Mouse (Mus musculus) adrenal gland, postnatal 4 days (tissue): ENCODE results near the gene Lsmem1. TPM values are rescaled to one million over a fixed set of nuclear protein-coding genes. Genes with fewer than 3 reads are reported as not detected.
"Not testable (repeated sequence)": the region's sequence is repeated elsewhere in the genome, so short reads cannot be mapped to it uniquely, and the experiment has no call there.

ENCODE experiments used
- DNase-seq, 2 experiments: peaks; one replicate each; pipeline ENCODE4 v3.0.0; 2021 to 2022; ENCODE audit warnings: low spot score in 2 of 2, mixed read lengths in 2 of 2
- total RNA-seq, 2 experiments: library from RNA; stranded (reverse); gene quantifications; 2 replicates each; pipeline ENCODE4 v1.2.3; 2021

Lsmem1 gene
- total RNA-seq, 2 experiments from 2014 or later = 0.53 to 1.0 TPM

DNA sequence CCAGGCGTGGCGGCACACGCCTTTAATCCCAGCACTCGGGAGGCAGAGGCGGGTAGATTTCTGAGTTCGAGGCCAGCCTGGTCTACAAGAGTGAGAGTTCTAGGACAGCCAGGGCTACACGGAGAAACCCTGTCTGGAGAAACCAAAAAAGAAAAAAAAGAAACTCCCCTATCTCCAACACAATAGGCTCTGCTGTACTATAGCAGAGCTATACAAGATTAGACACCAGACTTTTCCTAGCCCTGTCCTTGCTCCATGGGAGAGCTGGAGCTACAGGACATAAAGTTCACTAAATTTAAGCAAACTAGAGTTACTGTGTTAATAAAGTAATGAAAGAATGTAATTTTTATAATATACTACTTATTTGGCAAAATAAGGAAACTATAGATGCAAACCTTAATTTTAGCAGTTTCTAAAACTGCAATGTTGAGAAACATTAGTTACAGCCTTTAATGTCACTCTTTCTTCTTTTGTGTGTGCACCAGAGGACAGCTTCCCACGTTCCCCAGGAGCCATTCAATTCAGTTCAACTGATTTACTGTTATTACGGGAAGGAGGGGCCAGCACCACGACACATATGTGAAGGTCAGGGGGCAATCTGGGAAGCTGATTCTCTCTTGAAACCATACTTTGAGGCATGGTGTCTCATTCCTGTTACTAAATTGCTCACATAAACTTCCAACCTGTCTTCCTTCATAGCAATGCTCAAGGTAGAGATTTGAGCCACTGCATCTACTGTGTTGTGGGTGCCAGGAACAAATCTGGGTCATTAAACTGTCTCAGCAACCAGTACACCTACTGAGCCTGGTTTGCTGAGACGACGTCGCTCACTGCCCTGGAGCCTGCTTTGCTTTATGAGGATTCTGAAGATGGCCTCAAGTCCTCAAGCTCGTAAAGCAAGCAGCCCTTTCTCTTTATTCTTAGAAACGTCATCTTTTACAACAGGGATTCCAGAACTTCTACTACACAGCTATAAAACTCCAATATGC, 15.9 kb upstream of the Lsmem1 start:
- no peak for DNase-seq

DNA sequence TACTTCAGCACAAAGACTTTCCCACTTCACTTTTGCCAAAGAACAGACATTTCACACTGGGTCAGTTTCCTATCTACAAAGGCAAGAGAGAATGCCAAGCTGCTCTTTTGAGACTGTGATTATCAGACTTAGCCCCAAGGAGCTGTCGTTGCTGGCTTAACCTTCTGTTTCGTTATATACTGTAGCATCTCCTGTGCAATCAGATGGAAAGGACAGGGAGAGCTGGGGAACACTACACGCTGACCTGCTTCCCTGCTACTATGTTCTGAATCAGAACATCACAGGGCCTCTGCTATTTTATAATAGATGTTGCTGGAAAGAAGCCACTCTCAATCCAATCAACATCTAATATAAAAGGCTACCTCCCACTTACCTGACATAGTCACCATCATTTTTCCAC, 9.8 kb upstream of the Lsmem1 start:
- DNase-seq = no peak

DNA sequence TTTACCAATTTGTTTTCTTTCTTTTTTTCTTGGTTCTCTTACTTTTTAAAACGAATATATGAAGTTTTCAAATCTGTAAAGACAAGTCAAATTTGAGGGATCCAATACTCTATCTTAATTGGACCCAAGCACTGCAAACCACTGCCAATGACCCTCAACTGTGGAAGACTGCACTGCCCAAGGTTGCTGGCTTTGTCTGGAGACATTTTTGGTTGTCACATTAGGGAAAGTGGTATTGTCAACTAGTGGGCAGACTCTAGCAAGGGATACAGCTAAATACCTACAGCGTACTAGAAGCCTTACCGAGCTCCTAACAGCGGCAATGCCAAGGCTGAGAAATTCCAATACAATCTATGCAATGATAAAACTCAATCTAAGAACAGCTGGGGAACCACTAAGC, 8.6 kb upstream of the Lsmem1 start:
- DNase-seq = no peak

DNA sequence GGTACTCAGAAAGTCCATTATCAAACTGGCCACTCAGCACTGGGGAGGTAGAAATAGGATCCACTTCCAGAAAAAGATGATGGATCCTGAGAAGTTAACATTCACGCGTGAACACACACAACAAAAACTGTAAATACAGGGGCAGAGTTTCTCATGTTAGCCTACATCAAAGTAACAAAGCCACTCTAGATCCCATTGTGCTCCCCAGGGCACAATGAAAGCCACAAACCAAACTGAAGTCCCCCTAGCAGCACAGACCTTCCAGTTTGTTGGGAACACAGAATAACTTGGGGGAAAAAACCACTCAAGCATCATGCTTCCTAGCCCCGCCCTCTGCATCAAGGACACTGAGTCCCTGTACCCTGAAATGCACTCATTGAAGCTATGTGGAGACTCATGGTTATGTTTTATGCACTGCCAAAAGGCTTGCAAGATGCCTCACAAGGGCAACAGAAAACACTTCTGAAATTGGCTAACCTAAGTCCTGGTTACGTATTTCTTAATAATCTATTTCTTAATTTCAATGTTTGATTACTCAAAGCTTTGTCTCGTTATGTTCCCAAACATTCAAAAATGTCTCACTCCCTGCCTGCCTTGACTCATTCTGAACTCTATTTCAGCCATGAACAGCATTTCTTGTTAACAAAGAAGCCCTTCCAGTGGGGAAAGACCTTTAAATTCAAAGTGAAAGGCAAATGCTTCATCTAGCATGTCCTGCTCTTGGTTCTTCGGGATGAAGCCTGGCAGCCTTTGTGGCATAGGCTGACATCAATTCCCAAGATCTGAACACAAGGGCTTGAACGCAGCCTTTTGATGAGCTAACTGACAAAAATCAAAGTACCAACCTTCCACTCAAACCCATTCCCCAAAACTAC, 3.1 kb upstream of the Lsmem1 start:
- DNase-seq = no peak

DNA sequence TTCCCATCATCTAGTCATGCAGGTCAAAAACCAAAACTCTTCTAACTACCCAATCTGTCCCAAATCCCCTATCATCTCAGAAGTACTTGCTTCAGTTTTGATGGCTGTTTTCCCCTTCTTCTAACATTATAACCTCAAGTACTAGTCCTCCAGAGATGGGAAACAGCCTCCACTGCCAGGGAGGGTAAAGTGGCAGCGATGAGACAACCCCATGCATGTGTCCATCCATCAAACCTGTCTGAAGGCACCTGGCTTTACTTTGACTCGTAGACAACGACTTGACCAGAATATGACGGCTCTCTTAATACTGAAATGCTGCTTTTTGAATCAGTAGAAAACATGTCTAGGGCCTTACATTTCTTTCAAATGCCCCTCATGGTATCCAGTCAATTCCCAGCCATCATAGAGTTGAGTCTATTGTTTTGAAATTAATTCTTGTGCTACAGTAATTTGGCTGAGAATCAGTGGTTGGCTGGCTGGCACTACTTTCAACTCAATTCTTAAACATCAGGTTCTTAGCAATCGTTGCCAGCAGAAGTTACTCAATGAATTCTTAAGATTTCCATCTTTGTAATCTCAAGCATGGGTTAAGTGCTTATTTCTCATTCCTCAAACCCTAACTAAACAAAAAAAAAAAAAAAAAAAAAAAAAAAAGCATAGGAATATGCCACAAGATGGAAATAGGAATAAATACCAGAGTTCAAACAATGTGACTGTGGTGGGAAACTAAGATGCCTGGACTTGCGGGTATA, 1.4 kb upstream of the Lsmem1 start:
- no peak for DNase-seq

DNA sequence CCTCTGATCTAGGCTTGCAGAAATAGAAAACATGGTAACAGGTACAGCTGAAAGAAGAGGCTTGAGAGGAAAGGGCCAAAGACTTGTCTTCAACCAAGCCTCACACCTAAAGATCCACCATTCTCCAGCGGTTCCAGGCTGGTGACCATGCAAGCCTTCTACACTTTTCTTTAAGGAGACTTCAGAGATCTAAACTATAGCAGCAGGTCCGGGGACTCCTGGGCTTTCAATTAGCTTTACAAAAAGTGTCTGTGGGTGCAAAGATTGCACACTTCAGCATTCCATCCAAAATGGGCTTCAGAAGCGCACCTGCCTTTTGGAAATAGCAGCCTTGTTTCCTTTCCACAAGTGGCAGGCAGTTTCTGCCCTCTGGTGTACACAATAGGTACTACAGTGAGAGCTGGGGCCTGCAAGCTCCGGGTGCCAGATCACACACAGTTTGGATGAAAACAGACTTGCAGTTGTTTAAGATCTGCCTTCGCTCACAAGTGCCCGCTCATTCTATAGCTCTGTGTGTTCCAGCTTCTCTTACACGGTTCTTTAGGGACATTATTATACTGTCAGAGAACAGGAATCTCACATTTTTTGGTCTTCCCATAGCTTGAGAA, 609 bp upstream of the Lsmem1 start:
- peak in 1 of 2 experiments; percentile 30 for DNase-seq

DNA sequence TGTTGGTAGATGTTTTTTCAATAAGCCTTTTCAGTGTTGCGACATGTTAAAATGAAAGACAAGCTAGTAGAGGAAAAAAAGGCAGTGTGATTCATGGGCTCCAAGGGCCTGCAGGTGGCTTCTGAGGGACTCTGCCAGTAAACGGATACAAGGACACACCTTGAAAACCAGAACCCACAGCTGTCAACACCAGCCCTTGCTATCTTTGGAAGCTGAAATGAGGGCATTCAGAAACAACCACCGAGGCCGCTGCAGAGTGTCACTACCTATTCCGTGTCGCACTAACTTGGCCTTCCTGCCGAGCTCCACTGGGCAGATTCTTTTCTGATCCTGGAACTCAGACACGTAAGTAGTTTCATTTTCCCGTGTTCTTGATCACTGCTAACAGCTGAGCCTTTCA, 863 bp downstream of the Lsmem1 start:
- no peak for DNase-seq

DNA sequence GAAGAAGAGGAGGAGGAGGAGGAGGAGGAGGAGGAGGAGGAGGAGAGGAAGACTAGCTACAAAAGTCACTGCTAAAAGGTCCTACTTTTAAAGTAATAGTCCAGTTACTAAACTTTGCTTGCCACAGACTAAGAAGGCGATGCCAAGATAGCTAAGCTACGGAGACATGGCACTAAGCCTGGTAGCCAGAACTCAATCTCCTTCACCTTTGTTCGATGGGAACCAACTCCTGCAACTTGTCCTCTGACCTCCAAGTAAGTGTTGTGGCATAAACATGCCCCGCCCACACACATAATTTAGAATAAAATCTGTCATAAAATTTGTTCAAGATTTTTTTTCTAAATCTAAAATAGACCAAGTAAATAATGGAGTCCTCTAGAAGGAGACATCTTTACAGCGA, 1.3 kb downstream of the Lsmem1 start:
- no peak for DNase-seq

DNA sequence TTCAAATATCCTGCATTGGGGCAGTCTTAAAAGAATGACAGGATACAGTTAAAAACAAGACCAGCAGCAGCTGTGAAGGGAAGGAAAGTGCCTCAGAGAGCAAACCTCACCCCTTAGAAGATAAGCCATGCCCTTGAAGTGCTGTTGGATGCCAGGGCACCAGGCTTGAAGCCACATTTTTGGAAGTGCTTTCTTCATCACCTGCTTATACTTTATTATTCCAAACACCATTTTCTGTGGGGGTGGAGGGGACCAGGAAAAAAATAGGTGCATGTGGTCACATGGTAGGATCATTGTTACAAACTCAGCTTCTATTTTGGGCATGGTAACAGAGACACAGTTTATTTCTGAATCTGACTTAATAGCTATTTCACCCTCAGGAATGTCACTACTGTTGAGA, 1.8 kb downstream of the Lsmem1 start:
- DNase-seq = no peak

DNA sequence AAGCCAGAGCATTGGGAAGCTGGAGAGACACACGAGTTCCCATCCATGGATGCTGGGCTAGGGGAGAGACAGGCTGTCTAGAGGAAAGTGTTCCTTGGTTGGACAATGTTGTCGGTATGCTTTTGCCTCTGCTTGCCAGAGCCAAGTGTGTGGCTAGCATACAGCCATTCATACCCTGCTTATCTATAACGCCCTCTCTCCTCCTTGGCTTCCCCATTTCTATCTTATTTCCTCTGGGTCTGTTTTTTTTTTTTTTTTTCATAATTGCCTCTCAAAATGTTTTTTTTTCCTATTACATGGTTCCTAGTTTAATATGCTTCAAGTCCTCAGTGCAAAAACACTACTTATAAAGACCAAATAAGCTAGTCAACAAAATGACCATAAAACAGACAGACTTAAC, 13.8 kb downstream of the Lsmem1 start:
- no peak for DNase-seq

DNA sequence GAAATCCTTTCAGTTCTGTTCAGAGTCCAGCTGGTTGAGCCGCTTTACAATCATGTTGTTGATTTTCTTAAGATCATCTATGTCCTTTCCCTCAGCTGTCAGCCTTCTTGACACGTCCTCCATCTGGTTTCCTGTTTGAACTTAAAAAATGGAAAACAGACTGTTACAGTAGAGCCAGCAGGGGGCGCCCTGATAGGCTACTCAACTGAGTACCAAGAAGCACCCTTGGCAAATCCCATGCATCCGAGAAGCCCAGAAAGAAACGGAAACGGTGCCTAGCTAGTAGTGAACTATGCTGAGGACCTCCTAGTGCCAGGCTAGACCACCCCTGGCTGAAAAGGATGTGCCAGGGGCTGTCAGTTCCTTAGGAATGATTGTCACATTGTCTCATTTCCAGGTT, 22.2 kb downstream of the Lsmem1 start:
- no peak for DNase-seq

DNA sequence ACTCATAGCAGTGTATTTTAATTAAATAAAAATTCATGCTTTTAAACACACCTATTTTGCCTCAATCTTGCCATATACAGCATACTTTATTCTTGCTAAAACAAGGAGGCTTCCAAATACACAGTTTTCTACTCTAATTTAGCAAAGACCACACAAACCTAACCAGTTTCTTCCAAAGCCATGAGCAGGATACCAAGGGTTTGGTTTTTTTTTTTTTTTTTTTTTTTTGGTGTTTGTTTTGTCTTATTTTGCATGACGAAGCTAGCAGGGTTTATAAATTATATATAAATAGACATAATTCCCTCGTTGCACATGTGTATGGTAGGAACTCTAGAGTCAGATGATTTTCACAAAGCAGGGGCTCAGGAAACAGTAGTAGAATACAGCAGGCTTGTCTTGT, 23.1 kb downstream of the Lsmem1 start:
- no peak for DNase-seq

DNA sequence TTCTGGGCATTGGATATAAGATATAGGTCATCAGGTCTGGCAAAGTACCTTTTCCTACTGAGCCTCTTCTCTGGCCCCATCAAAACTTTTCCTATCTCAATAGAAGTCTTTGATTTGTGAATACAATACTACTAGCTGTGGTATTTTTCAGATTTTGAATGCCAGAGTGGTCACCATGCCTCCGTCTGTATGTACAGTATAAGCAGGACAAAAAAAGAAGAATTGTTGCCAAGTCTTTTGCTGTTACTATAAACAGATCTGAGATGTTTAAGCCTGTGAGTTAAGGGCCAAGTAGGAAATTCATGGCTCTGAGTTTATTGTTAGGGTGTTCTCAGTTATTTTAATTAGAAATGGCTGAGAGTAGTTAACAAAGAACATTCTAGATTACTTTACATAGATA, 24.1 kb downstream of the Lsmem1 start:
- not testable (repeated sequence) for DNase-seq

DNA sequence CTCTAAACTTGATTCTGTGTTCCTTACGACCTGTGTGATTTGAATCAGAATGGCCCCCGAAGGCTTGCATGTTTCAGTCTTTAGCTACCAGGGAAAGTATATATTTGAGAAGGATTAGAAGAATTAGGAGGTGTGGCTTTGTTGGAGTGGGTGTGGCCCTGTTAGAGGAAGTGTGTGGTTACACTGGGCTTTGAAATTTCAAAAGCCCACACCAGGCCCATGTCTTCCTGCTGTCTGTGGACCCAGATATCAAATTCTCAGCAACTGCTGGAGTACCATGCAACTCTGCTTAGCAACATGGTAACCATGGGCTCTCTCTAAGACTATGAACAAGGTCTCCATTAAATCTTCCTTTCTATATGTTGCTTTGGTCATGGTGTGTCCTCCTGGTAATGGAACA, 27.7 kb downstream of the Lsmem1 start:
- no peak for DNase-seq

DNA sequence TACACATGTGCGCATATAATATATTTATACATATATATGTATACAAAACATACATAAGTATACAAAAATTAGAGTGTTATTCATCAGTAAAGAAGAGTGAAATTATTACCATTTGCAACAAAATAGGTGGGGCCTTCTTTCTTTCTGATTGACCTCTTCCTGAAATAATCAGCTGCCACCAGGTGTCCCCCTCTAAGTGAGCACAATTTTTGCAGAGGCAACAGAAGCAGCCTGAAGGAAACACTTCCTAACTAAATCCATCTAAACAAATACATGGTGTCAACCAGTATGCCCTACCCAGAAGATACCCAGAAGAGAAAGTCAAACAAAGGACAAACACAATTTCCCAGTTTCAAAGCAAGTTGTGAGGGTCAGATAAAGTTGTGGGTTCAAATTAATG, 29.6 kb downstream of the Lsmem1 start:
- no peak for DNase-seq

DNA sequence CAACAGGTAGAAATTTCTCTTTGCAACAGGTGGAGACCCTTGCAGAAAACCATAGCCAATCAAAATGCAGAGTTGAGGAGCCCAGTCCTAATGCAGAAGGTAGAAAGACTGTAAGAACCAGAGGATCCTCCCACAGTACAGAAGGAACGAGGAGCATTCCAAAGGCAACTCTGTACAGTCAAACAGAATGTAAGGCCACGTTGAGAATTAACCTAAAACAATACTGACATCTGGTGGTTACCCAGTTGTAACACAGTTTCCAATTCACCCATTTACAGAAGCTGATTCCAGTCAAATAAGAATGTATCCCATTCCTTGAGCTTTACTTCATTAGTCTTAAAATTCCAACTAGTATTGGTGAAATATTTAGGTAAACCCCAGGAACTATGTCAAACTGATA, 34.7 kb downstream of the Lsmem1 start:
- no peak for DNase-seq

DNA sequence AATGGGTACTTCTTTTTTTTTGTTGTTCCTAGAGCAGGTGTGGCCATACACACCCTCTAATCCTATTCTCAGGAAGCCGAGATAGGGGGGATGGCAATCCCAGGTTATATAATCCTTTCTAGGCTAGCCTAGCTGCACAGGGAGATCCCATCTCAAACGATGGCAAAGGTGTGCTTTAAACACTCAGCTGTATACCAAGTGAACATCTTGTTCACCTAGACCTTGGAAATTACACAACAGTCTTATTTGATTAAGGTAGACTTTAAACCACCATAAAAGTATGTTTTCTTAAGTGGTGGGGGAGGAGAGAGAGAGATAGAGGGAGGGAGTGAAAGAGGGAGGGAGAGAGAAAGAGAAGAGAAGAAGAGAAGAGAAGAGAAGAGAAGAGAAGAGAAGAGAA, 38.5 kb downstream of the Lsmem1 start:
- DNase-seq = no peak

DNA sequence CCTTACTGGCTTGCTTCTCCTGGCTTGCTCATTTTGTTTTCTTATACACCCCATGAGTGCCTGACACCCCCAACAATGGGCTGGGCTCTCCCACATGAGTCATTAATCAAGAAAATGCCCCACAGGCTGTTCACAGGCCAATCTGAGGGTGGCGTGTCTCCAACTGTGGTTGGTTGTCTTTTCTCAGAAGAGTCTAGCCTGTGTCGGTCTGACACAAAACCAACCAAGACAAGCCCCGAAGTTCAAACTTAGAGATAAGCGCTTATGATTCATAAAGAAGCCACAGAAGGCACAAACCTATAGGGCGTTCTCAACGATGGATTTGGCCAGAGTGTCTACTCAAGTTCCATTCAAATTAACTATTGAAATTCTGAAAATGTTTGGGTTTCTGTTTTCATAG, 45.1 kb downstream of the Lsmem1 start:
- DNase-seq = no peak

DNA sequence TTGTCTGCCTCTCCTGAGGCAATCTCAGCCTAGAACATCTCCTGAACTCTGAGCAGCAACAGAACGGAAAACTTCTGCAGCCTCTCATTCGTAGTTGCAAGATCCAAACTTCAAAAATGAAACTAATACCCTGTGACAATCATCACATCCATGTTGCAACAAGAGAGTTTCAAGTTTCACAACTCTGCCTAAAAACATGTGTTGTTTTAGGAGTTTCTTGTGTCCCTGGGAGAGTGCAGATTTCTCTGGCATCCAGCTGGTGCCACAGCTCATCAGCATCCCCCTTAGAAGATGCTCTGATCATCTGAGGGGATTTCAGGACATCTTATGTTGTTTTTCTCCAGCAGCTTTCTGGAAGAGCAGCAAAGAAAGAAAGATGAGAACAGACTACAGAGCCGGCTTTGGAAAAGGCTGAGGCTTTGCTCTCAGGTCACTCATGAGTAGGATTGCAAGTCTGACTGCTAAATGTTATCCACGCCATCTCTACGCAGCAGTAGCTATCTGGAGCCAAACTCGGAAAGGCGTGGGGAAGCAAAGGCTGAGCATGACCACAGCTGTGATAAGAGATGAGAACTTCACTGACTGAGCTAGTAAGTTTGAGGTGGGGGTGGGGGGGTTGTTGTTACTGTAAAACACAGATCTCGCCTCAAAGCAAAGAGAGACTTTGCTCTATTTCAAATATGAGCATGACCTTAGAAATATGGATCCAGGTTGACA, 46.8 kb downstream of the Lsmem1 start:
- no peak for DNase-seq

DNA sequence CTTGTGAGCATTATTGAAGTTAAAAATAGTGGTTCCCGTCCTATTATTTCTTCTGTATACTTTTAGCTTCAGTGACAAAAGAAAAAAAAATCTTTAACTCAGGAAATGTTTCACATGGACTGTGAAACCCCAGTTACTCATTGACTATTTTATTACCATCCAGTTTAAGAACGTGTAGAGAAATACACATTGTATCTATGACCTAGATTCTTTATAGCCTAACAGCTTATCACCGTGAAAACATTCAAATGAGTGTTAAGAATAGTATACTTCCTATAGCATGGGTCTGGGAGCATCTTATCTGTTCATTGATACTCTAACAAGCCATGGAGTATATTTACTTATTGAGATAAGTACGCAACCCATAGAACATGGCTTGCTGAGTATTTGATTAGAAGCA, 52.0 kb downstream of the Lsmem1 start:
- DNase-seq = no peak
